Mouse (Mus musculus): ENCODE measurements around the gene C1s1. TPM values are rescaled to one million over a fixed set of nuclear protein-coding genes. Genes with fewer than 3 reads are reported as not detected.
"Not testable (repeated sequence)": the region's sequence is repeated elsewhere in the genome, so short reads cannot be mapped to it uniquely, and the experiment has no call there.

C1s1 gene
- polyA plus RNA-seq, 1 experiment from 2014 or later = 0.86 TPM

DNA sequence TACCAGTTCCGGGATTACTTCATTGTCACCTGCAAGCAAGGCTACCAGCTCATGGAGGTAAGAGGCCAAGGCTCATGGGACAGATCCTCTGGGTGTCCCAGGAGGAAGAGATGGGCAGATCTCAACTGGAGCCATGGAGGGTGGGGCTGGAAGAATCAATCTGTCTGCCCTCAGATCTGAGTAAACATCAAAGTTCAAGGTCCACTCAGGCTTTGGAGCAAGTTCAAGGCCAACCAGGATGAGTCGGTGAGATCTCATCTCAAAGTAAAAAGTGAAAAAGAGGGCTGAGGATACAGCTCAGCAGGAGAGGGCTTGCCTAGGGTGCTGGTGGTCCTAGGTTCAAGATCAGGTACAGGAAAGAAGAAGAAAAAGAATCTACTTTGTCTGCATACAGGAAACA, 19.5 kb upstream of the C1s1 start:
- not testable (repeated sequence) for DNase-seq (ENCODE audit: low spot score); H3K4me2 ChIP-seq (replicated peaks; ENCODE audit: low read depth, low read length); H3K27me3 ChIP-seq (ENCODE audit: control insufficient read depth, insufficient read depth, low read length); ATAC-seq (ENCODE audit: low FRiP score); H3K4me3 ChIP-seq (ENCODE audit: low read depth, low read length); H3K36me3 ChIP-seq (ENCODE audit: control insufficient read depth, insufficient read depth, low read length); H3K27ac ChIP-seq (ENCODE audit: low read depth, low read length); H3K9ac ChIP-seq (ENCODE audit: low read depth, low read length); H3K4me1 ChIP-seq (replicated peaks; ENCODE audit: control insufficient read depth, insufficient read depth, low read length); H3K9me3 ChIP-seq (ENCODE audit: control insufficient read depth, low read length)
- WGBS = 100% methylated on average over 1 of the region's 2 CpGs

DNA sequence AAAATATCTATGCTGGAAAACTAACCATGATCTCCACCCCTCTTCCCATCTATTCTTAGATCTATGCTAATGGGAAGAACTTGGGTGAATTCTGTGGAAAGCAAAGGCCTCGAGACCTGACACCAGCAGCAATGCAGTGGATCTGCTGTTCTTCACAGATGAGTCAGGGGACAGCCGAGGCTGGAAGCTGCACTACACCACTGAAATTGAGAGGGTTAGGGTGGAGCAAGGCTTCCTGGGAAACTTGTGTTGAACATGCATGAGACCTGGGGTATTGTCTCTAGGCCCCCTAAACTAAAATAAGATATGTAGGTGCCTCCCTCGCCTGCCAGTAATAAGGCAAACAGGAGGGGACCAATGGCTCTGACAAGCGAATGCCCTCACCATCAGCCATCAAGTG, 19.0 kb upstream of the C1s1 start:
- H3K9me3 ChIP-seq (ENCODE audit: control insufficient read depth, low read length); H3K9ac ChIP-seq (ENCODE audit: low read depth, low read length); H3K36me3 ChIP-seq (ENCODE audit: control insufficient read depth, insufficient read depth, low read length); DNase-seq (ENCODE audit: low spot score); H3K27ac ChIP-seq (ENCODE audit: low read depth, low read length); ATAC-seq (ENCODE audit: low FRiP score); H3K4me1 ChIP-seq (replicated peaks; ENCODE audit: control insufficient read depth, insufficient read depth, low read length); H3K4me2 ChIP-seq (replicated peaks; ENCODE audit: low read depth, low read length); H3K4me3 ChIP-seq (ENCODE audit: low read depth, low read length); H3K27me3 ChIP-seq (ENCODE audit: control insufficient read depth, insufficient read depth, low read length): not testable (repeated sequence)
- WGBS = 85% methylated on average over 4 of the region's 4 CpGs

DNA sequence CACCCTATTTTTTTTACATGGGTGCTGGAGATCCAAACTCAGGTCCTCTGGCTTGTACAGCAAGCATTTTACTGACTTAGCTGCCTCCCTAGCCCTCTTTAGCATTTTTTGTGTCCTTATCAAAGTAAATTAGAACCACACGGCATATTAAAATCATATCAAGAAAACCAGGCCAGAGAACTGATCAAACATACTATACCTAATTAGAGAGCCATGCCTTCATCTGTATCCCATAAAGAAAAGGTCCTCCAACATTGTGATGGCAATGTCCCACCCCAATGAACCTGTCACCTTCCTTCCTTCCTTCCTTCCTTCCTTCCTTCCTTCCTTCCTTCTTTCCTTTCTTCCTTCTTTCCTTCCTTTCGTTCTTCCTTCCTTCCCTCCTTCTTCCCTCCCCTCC, 13.8 kb upstream of the C1s1 start:
- H3K4me1 ChIP-seq (replicated peaks; ENCODE audit: control insufficient read depth, insufficient read depth, low read length); H3K27ac ChIP-seq (ENCODE audit: low read depth, low read length); H3K4me3 ChIP-seq (ENCODE audit: low read depth, low read length); DNase-seq (ENCODE audit: low spot score); H3K4me2 ChIP-seq (replicated peaks; ENCODE audit: low read depth, low read length); H3K36me3 ChIP-seq (ENCODE audit: control insufficient read depth, insufficient read depth, low read length); H3K9me3 ChIP-seq (ENCODE audit: control insufficient read depth, low read length); ATAC-seq (ENCODE audit: low FRiP score); H3K27me3 ChIP-seq (ENCODE audit: control insufficient read depth, insufficient read depth, low read length); H3K9ac ChIP-seq (ENCODE audit: low read depth, low read length): not testable (repeated sequence)
- 78% methylated on average over 2 of the region's 2 CpGs for WGBS

DNA sequence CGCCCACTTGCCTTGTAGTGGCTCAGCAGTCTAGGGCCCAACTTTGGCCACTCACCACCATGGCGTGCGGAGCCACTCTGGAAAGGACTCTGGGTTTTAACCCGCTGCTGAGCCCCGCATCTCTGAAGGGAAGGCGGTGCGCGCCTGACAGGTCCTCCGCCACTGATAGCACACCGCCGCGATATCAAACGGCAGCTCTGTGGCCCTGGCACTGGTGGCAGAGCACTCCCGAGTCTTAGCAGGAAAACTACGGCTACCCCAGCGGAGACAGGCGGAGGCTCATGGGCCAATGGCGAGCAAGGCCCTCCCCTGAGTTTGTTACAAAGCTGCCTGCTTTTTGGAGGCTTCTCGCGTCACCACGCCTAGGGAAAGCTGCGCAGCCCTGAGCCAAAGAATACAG, 10.6 kb upstream of the C1s1 start:
- Histone ChIP-seq H3K4me3 (ENCODE audit: low read depth, low read length) (no peak overlapping the region), H3K9me3 (ENCODE audit: control insufficient read depth, low read length) (no peaks in the 10 kb centered on the region), H3K27me3 (ENCODE audit: control insufficient read depth, insufficient read depth, low read length) (no peaks in the 10 kb centered on the region), H3K4me1 (replicated peaks; ENCODE audit: control insufficient read depth, insufficient read depth, low read length) (no peaks in the 10 kb centered on the region), H3K9ac (ENCODE audit: low read depth, low read length) (no peak overlapping the region), H3K36me3 (ENCODE audit: control insufficient read depth, insufficient read depth, low read length) (no peaks in the 10 kb centered on the region), H3K4me2 (replicated peaks; ENCODE audit: low read depth, low read length) (no peak overlapping the region), H3K27ac (ENCODE audit: low read depth, low read length) (no peak overlapping the region)
- ATAC-seq (ENCODE audit: low FRiP score) (no peak), DNase-seq (ENCODE audit: low spot score) (no peak)
- 69% methylated on average over 22 of the region's 22 CpGs for WGBS

DNA sequence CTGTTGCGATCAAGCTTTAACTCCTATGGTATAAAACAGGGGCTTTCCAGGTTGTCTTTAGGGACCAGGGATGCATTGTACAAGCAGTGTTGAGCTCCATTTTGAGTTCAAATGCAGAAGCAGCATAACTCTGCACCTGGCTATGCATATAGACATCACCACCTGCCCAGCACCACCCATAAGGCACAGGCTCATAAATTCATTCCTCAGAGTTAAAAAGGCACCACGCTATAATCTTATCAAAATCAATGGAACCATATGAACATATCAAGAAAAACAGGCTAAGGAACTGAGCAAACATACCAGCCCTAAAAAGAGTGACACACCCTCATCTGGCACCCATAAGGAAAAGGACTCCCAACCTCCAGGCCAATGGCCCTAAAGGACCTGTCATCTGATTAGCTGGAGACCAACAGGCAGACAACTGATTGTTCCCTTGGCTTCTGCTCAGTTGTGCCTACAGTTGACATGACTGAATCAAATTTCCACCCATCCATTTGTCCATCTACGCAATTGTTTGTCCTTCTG, 6.9 kb upstream of the C1s1 start:
- DNase-seq (ENCODE audit: low spot score) (no peak), ATAC-seq (ENCODE audit: low FRiP score) (no peak)
- 87% methylated on average over 3 of the region's 3 CpGs for WGBS
- no peaks in the 10 kb centered on the region for H3K9me3 ChIP-seq (ENCODE audit: control insufficient read depth, low read length)
- H3K36me3 ChIP-seq (ENCODE audit: control insufficient read depth, insufficient read depth, low read length) = no peaks in the 10 kb centered on the region
- H3K9ac ChIP-seq (ENCODE audit: low read depth, low read length) = no peak overlapping the region
- no peaks in the 10 kb centered on the region for H3K27me3 ChIP-seq (ENCODE audit: control insufficient read depth, insufficient read depth, low read length)
- H3K4me1 ChIP-seq (replicated peaks; ENCODE audit: control insufficient read depth, insufficient read depth, low read length) = no peaks in the 10 kb centered on the region
- H3K4me2 ChIP-seq (replicated peaks; ENCODE audit: low read depth, low read length) = no peak overlapping the region
- no peak overlapping the region for H3K4me3 ChIP-seq (ENCODE audit: low read depth, low read length)
- H3K27ac ChIP-seq (ENCODE audit: low read depth, low read length) = no peak overlapping the region

DNA sequence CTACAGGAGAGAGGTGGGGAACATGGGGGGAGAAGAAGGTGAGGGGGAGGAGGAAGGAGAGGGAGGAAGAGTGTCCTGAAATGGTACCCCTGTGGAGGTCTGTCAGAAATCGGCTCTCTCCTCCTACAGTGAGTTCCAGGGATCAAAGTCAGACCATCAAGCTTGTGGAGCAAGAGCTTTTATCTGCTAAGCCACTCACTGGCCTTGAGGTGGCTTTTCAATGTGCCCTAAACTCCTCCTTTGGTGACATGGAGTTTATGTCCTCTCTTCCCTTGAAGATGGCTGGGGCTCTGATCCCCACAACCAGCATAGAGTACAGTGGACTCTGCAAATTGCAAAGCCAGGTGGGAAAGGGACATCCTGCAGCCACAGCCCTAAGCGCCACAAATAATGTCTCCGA, 5.8 kb upstream of the C1s1 start:
- H3K4me1 ChIP-seq (replicated peaks; ENCODE audit: control insufficient read depth, insufficient read depth, low read length); H3K36me3 ChIP-seq (ENCODE audit: control insufficient read depth, insufficient read depth, low read length); H3K27ac ChIP-seq (ENCODE audit: low read depth, low read length); ATAC-seq (ENCODE audit: low FRiP score); H3K4me3 ChIP-seq (ENCODE audit: low read depth, low read length); H3K9ac ChIP-seq (ENCODE audit: low read depth, low read length); H3K9me3 ChIP-seq (ENCODE audit: control insufficient read depth, low read length); DNase-seq (ENCODE audit: low spot score); H3K27me3 ChIP-seq (ENCODE audit: control insufficient read depth, insufficient read depth, low read length); H3K4me2 ChIP-seq (replicated peaks; ENCODE audit: low read depth, low read length): not testable (repeated sequence)
- 96% methylated on average over 2 of the region's 3 CpGs for WGBS

DNA sequence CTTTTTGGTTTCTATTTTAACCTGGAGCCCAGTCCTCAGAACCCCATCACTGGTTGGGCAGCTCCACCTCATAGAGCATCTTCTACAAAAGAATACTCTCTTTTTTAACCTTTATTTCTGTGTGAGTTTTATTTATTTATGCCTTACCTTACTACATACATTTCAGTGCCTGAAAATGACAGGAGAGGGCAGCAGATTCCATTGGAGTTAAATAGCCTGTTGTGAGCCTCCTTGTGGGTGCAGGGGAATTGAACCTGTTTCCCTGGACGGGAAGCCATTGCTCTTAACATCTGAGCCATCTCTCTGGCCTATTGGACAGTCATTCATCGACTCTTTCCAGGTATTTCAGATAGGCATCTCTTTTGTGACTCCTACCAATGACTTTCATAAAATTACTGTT, 3.3 kb upstream of the C1s1 start:
- WGBS = 88% methylated on average over 2 of the region's 2 CpGs
- H3K9me3 ChIP-seq (ENCODE audit: control insufficient read depth, low read length) = no peaks in the 10 kb centered on the region
- H3K9ac ChIP-seq (ENCODE audit: low read depth, low read length) = no peak overlapping the region
- no peak for ATAC-seq (ENCODE audit: low FRiP score)
- no peak overlapping the region for H3K4me3 ChIP-seq (ENCODE audit: low read depth, low read length)
- H3K27ac ChIP-seq (ENCODE audit: low read depth, low read length) = no peak overlapping the region
- no peak overlapping the region for H3K4me2 ChIP-seq (replicated peaks; ENCODE audit: low read depth, low read length)
- DNase-seq (ENCODE audit: low spot score) = no peak
- H3K36me3 ChIP-seq (ENCODE audit: control insufficient read depth, insufficient read depth, low read length) = no peaks in the 10 kb centered on the region
- no peaks in the 10 kb centered on the region for H3K27me3 ChIP-seq (ENCODE audit: control insufficient read depth, insufficient read depth, low read length)
- H3K4me1 ChIP-seq (replicated peaks; ENCODE audit: control insufficient read depth, insufficient read depth, low read length) = no peaks in the 10 kb centered on the region

DNA sequence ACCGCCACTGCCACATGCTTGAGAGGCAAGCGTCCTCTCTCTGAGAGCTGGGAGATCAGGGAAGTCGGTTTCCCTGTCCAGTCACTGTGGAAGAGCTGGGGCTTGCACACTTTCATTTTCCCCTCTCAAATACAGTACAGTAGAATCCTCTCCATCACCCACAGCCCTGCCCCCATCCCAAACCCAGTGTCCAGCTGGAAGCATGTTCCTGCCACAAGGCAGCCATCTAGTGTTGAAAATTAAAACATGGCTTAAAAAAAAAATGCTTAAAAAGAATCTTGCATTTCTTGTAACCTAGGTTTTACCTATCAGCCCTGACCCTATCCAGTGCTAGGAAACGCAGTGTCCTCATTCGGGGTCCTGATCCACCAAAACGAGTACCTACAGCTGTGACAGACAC, 2.3 kb upstream of the C1s1 start:
- 88% methylated on average over 5 of the region's 6 CpGs for WGBS
- DNase-seq (ENCODE audit: low spot score) (no peak), ATAC-seq (ENCODE audit: low FRiP score) (no peak)
- Histone ChIP-seq H3K4me2 (replicated peaks; ENCODE audit: low read depth, low read length) (no peak overlapping the region), H3K4me3 (ENCODE audit: low read depth, low read length) (no peak overlapping the region), H3K4me1 (replicated peaks; ENCODE audit: control insufficient read depth, insufficient read depth, low read length) (no peaks in the 10 kb centered on the region), H3K9ac (ENCODE audit: low read depth, low read length) (no peak overlapping the region), H3K27me3 (ENCODE audit: control insufficient read depth, insufficient read depth, low read length) (no peaks in the 10 kb centered on the region), H3K9me3 (ENCODE audit: control insufficient read depth, low read length) (no peaks in the 10 kb centered on the region), H3K36me3 (ENCODE audit: control insufficient read depth, insufficient read depth, low read length) (no peaks in the 10 kb centered on the region), H3K27ac (ENCODE audit: low read depth, low read length) (no peak overlapping the region)

DNA sequence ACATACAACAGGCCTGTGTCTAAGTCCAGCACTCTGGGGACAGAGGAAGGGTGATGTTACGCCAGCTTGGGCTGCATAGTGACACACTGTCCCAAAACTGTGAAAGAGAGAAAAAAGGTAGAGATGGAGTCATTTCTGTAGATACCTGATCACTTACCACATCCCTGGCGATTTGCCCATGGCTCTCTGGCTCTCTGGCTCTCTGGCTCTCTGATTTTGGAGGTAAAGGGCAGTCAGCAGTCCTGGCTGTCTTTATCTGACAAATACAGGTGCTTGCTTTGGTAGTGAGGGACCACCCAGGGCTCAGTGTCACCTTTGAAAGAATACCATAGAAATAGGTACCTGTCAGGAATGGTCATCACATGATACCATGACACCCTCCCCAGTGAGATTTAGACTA, 983 bp downstream of the C1s1 start:
- DNase-seq (ENCODE audit: low spot score); H3K9ac ChIP-seq (ENCODE audit: low read depth, low read length); H3K4me2 ChIP-seq (replicated peaks; ENCODE audit: low read depth, low read length); H3K36me3 ChIP-seq (ENCODE audit: control insufficient read depth, insufficient read depth, low read length); H3K27ac ChIP-seq (ENCODE audit: low read depth, low read length); H3K4me3 ChIP-seq (ENCODE audit: low read depth, low read length); ATAC-seq (ENCODE audit: low FRiP score); H3K9me3 ChIP-seq (ENCODE audit: control insufficient read depth, low read length); H3K4me1 ChIP-seq (replicated peaks; ENCODE audit: control insufficient read depth, insufficient read depth, low read length); H3K27me3 ChIP-seq (ENCODE audit: control insufficient read depth, insufficient read depth, low read length): not testable (repeated sequence)
- 74% methylated on average over 2 of the region's 2 CpGs for WGBS

All from hindbrain, embryonic 11.5 days (tissue).